Mouse (Mus musculus) layer of hippocampus, postnatal 36 days (tissue): ENCODE data around the gene Sdhd. TPM values are rescaled to one million over a fixed set of nuclear protein-coding genes. Genes with fewer than 3 reads are reported as not detected.
"Not testable (repeated sequence)": the region's sequence is repeated elsewhere in the genome, so short reads cannot be mapped to it uniquely, and the experiment has no call there.

Source experiments
- DNase-seq, 2 experiments: peaks; one replicate each; pipeline ENCODE4 v3.0.0; 2022
- total RNA-seq, 2 experiments: library from RNA; stranded (reverse); gene quantifications; 2 replicates each; pipeline ENCODE4 v1.2.3; 2021

Sdhd gene
- total RNA-seq: 100 to 1,000 TPM; 114 to 116 TPM

GRCm38 (mm10) chr9:50603189-50603997 lies at the start of gene Sdhd, which contains the start of gene Timm8b:
Gene Sdhd (minus strand): TSS chr9:50603812.
Gene Timm8b (plus strand): TSS chr9:50603910.
- DNase-seq: peak; percentile 94

GRCm38 (mm10) chr9:50650503-50650902 lies 46.9 kb upstream of the Sdhd start:
- no peak for DNase-seq

- no peak for DNase-seq
These were observed 43.3 kb upstream of the Sdhd start for GRCm38 (mm10) chr9:50646826-50647370.

- DNase-seq: no peak
These were observed 30.7 kb upstream of the Sdhd start for GRCm38 (mm10) chr9:50634270-50634669.

GRCm38 (mm10) chr9:50633059-50633458 lies 29.4 kb upstream of the Sdhd start:
- DNase-seq: no peak

GRCm38 (mm10) chr9:50632016-50632688 lies 28.5 kb upstream of the Sdhd start:
- no peak for DNase-seq

GRCm38 (mm10) chr9:50630903-50631302 lies 27.3 kb upstream of the Sdhd start:
- not testable (repeated sequence) for DNase-seq

- no peak for DNase-seq
These were observed 14.2 kb upstream of the Sdhd start for GRCm38 (mm10) chr9:50617794-50618330.

GRCm38 (mm10) chr9:50616766-50617603 lies 13.4 kb upstream of the Sdhd start, which contains the start of the genes Pih1d2 and Nkapd1:
Gene Pih1d2 (plus strand): TSS chr9:50617321.
Gene Nkapd1 (minus strand): TSS chr9:50617464.
- DNase-seq: peak; percentile 88 to 89

- no peak for DNase-seq
These were observed 12.5 kb upstream of the Sdhd start for GRCm38 (mm10) chr9:50616161-50616560.

- no peak for DNase-seq
These were observed 8.5 kb upstream of the Sdhd start for GRCm38 (mm10) chr9:50612115-50612514.

- DNase-seq: no peak
These were observed 726 bp upstream of the Sdhd start for GRCm38 (mm10) chr9:50604338-50604737.

GRCm38 (mm10) chr9:50603998-50604324 lies 349 bp upstream of the Sdhd start:
- DNase-seq: no peak

- DNase-seq: no peak
These were observed 1.4 kb downstream of the Sdhd start for GRCm38 (mm10) chr9:50602055-50602845.

- DNase-seq: no peak
These were observed 2.1 kb downstream of the Sdhd start for GRCm38 (mm10) chr9:50601536-50601935.

- DNase-seq: no peak
These were observed 6.6 kb downstream of the Sdhd start for GRCm38 (mm10) chr9:50596973-50597372.

GRCm38 (mm10) chr9:50594794-50595417 lies 8.7 kb downstream of the Sdhd start:
- DNase-seq: no peak

GRCm38 (mm10) chr9:50593544-50593943 lies 10.1 kb downstream of the Sdhd start:
- no peak for DNase-seq

- no peak for DNase-seq
These were observed 10.7 kb downstream of the Sdhd start for GRCm38 (mm10) chr9:50592955-50593354.

- DNase-seq: no peak
These were observed 12.6 kb downstream of the Sdhd start for GRCm38 (mm10) chr9:50590856-50591518.
